Mouse (Mus musculus) hindbrain, embryonic 13.5 days (tissue): Measurements from ENCODE around the gene Grm4. TPM values are rescaled to one million over a fixed set of nuclear protein-coding genes. Genes with fewer than 3 reads are reported as not detected.

Source experiments
- ATAC-seq: fragments of 200-750 bp; cut with Nextera tagmentation; 2 replicates; pipeline ENCODE4 v1.8.0; 2017; ENCODE audit warnings: moderate TSS enrichment; ENCODE audit not compliant: low FRiP score
- H3K27ac ChIP-seq: fragments of 300-500 bp; sonication (generic); 2 replicates; pipeline ENCODE4 v1.5.1; 2015; ENCODE audit warnings: inconsistent platforms, mild to moderate bottlenecking, moderate library complexity
- H3K27me3 ChIP-seq: fragments of 300-500 bp; sonication (generic); 2 replicates; pipeline ENCODE4 v1.6.1; 2015; ENCODE audit warnings: mild to moderate bottlenecking, inconsistent platforms
- H3K36me3 ChIP-seq: fragments of 300-500 bp; sonication (generic); 2 replicates; pipeline ENCODE4 v1.6.1; 2015; ENCODE audit warnings: mild to moderate bottlenecking, inconsistent platforms
- H3K4me1 ChIP-seq: fragments of 300-500 bp; sonication (generic); replicated peaks from 2 replicates; pipeline ENCODE4 v1.6.1; 2015; ENCODE audit warnings: inconsistent platforms
- H3K4me2 ChIP-seq: fragments of 300-500 bp; sonication (generic); 2 replicates; pipeline ENCODE4 v1.6.1; 2015; ENCODE audit warnings: inconsistent platforms, mild to moderate bottlenecking, moderate library complexity
- H3K4me3 ChIP-seq: fragments of 300-500 bp; sonication (generic); 2 replicates; pipeline ENCODE4 v1.5.1; 2015; ENCODE audit warnings: mild to moderate bottlenecking, inconsistent platforms
- H3K9ac ChIP-seq: fragments of 300-500 bp; sonication (generic); 2 replicates; pipeline ENCODE4 v1.6.1; 2015; ENCODE audit warnings: mild to moderate bottlenecking, inconsistent platforms
- H3K9me3 ChIP-seq: fragments of 300-500 bp; sonication (generic); 2 replicates; pipeline ENCODE4 v1.6.1; 2016; ENCODE audit warnings: inconsistent platforms
- WGBS: fragments of 180-500 bp; shearing (Covaris S2); methylation state at CpG from one replicate; pipeline ENCODE4 v1.1.7; 2015; 5-methylcytosine and 5-hydroxymethylcytosine counted together
- polyA plus RNA-seq: library from polyadenylated mRNA; unstranded; fragments of >200 nt; fragmentation: Nextera tagmentation; extraction: Ambion mirVana; gene quantifications from 2 replicates; pipeline ENCODE4 v1.2.1, GENCODE M21; 2015

Gene Grm4
- polyA plus RNA-seq, 1 experiment from 2014 or later, result 4.8 TPM

DNA sequence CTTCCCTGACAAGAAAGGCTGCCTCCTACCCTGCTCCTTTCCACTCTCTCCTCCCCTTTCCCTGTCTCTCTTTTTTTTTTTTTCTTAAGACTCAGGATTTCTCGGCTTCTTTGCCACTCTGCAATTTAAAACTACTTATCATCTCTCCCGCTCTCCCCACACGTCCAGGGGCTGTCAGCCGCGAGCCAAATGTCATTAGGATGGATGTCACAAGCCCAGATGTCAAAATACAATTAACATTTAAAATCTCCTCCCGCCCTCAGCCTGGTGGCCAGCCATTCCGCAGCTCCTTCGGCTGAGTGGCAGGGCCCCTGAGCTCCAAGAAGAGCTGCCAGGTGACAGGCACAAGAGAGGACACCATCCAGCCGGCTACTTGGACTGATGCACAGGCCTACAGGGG, 2.9 kb downstream of the Grm4 start:
- peak overlapping the region; percentile 64 for H3K27ac ChIP-seq
- no peak for ATAC-seq
- no peaks in the 10 kb centered on the region for H3K9me3 ChIP-seq
- no peak overlapping the region for H3K4me2 ChIP-seq
- H3K9ac ChIP-seq, result peak overlapping the region; percentile 46
- H3K27me3 ChIP-seq, result peaks cover 71% of the 10 kb centered on the region
- H3K36me3 ChIP-seq, result no peaks in the 10 kb centered on the region
- WGBS, result 8% methylated on average over 9 of the region's 9 CpGs
- peaks cover 45% of the 10 kb centered on the region for H3K4me1 ChIP-seq
- no peak overlapping the region for H3K4me3 ChIP-seq

DNA sequence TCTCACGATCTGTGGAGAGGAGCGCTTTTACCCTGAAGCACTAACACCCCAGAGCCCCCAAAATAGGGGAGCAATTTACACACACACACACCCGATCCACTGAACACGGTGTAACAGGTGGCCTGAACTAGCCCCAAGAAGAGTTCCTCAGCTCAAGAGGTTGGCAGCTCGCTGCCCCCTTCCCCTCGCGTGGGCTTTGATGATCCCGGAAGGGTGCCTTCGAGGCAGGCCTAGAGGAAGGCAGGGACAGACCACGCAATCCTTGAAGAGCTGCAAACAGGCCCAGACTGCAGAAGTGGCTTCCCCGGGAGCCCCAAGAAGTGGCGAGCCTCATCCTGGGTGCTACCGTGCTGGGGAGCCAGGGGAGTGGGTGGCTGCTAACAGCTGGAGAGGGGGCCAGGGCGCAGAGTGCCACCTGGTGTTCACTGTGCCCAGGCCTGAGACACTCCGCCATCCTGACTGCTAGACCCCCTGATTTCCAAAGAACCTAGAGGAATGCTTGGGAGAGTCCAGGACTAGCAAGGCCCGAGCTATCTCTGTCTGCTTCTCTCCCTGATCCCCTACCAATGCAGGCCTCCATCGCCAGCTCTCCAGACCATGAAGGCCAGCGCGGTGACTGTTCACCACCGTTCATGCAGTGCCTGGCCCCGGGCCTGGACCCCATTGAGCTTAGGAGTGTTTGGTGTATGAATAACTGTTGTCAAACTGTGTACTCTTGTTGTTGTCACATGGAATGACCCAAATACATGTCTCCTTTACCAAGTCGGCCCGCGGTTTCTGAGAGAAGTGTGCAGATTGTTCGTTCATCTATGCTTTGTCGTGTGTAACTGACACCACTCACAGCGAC, 7.1 kb downstream of the Grm4 start:
- H3K9ac ChIP-seq, result peak overlapping the region; percentile 87
- no peak for ATAC-seq
- no peaks in the 10 kb centered on the region for H3K9me3 ChIP-seq
- WGBS, result 30% methylated on average over 27 of the region's 27 CpGs
- H3K36me3 ChIP-seq, result no peaks in the 10 kb centered on the region
- peak overlapping the region; percentile 97 for H3K4me2 ChIP-seq
- H3K27ac ChIP-seq, result no peak overlapping the region
- peaks cover 69% of the 10 kb centered on the region for H3K4me1 ChIP-seq
- peak overlapping the region; percentile 69 for H3K4me3 ChIP-seq
- peaks cover 73% of the 10 kb centered on the region for H3K27me3 ChIP-seq

DNA sequence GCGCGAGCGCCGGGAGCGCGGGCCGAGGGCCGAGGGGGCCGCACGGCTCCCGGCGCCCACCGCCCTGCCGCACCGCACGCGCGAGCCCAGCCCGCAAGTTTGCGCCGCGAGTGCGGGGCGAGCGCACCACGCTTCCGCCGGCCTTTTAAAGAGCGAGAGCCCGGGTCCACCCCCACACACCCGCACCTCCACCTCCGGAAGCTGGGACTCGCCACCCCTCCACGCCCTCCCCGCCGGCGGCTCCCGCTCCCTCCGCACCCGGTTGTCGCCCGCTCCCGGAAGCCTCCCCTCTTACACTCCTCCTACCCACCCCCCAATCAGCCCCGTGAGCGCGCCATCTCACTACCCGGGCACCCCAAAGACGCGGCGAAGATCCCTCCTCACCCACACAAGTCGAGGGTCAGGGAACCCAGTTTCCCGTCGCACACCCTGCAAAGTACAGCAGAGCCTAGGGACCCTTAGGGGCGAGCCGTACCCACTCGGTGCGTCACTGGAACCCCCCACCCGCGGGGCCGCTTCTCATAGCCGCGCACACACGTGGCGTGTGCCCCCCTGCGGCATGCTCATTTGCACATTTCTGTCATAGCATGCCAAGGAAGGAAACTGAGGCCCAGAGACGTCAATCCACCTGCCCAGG, 7.8 kb downstream of the Grm4 start:
- H3K4me3 ChIP-seq, result peak overlapping the region; percentile 69
- 0 out of 2 replicates have a peak, but pooled peaks have one; percentile 11 for ATAC-seq
- H3K4me1 ChIP-seq, result peaks cover 68% of the 10 kb centered on the region
- under 1% methylated on average over 52 of the region's 66 CpGs for WGBS
- H3K27me3 ChIP-seq, result peaks cover 70% of the 10 kb centered on the region
- peak overlapping the region; percentile 97 for H3K4me2 ChIP-seq
- no peaks in the 10 kb centered on the region for H3K36me3 ChIP-seq
- H3K27ac ChIP-seq, result peak overlapping the region; percentile 73
- H3K9me3 ChIP-seq, result no peaks in the 10 kb centered on the region
- peak overlapping the region; percentile 87 for H3K9ac ChIP-seq

DNA sequence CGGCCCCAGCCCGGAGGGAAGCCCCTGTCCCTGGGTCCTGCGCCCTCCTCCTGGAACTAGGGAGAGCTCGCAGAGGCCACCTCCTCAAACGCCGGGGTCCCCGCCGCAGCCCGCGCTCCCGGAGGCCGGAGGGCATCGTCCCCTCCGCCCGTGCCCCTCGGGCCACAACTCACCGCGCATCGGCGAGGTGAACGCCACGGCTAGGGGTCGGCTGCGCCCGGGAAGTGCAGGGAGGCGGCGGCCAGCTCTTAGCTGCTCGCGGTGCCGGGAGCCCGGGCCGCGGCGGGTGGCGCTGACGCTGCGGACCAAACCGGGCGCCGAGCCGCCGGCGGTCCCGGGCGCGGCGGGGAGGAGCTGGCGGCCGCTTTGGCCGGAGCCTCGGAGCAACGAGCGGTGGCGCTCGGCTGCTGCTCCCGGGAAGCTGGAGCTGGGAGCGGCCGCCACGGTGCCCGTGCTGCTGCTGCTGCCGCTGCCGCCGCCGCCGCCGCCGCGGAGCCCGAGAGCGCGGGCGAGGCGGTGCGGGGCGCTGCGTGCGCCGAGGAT, 8.5 kb downstream of the Grm4 start:
- ATAC-seq, result peak; percentile 9; the same call in 1 of the 2 replicates
- peaks cover 71% of the 10 kb centered on the region for H3K27me3 ChIP-seq
- under 1% methylated on average over 67 of the region's 78 CpGs for WGBS

DNA sequence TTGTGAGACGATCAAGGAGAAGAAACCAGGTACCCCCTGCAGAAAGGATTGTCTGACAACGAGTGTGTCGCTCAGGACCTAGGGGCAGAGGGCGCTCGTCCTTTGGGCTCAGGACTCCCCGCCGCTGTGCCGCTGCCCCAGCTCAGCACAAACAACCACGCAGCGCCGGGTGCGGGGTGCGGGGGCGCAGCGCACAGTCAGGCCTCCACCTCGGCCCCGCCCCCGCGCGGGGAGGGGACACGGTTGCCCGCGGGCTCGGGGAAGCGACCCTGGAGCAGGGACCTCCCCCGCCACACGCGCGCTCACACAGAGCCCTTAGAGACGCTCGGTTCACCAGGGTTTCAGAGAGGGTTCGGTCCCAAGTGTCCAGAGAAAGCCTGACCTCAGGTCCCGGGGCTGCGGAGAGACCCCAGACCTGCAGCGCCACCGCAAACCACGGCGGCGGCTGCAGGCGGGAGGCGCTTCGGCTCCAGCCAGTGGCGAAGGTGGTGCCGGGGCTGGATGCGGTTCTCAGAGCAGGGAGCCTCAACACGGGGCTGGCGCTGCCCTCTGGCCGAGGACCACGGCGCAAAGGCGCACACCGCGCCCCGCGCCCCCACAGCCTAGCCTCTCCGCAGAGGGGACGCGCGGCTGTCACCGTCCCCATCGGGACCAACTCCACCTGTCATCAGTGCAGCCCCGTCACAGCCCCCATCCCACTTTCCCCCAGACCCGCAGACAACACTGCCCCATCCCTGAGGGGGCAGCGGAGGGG, 9.2 kb downstream of the Grm4 start:
- peak overlapping the region; percentile 87 for H3K9ac ChIP-seq
- H3K27ac ChIP-seq, result peak overlapping the region; percentile 73
- H3K36me3 ChIP-seq, result no peaks in the 10 kb centered on the region
- peak overlapping the region; percentile 69 for H3K4me3 ChIP-seq
- peaks cover 70% of the 10 kb centered on the region for H3K27me3 ChIP-seq
- ATAC-seq, result peak; percentile 43
- H3K9me3 ChIP-seq, result no peaks in the 10 kb centered on the region
- H3K4me1 ChIP-seq, result peaks cover 66% of the 10 kb centered on the region
- WGBS, result under 1% methylated on average over 63 of the region's 64 CpGs
- H3K4me2 ChIP-seq, result peak overlapping the region; percentile 97

More for the DNA sequence above, 8.5 kb downstream of the Grm4 start:
- Histone ChIP-seq H3K4me1 (peaks cover 68% of the 10 kb centered on the region), H3K9me3 (no peaks in the 10 kb centered on the region), H3K4me3 (peak overlapping the region; percentile 69), H3K36me3 (no peaks in the 10 kb centered on the region), H3K9ac (peak overlapping the region; percentile 87), H3K27ac (peak overlapping the region; percentile 73), H3K4me2 (peak overlapping the region; percentile 97)

DNA sequence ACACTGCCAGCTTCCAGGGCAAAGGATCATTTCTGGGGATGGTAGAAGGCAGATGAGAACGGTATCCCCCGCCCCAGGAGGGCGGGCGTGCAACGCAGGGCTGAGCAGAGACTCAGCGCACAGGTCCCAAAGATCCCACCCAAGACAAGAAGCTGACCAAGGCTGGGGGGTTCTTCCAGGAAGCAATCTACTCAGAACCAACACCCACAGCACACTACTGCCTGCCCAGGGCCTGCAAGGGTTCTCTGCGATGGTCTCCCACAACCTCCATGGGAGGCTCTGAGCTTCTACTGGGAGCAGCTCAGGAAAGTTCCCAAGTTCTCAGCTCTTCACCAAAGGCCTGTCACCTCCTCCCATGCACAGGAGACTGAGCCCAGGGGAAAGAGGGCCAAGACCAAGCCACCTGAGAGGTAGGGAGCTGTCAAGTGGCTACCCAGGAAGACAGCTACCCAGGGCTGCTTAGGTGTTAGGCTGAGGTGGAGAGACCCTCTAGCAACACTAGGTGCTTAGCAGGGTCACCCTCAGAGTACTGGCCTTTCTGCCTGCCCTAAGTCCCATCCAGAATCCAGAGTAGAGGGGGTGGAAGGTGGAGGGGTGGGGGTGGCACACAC, 10.0 kb downstream of the Grm4 start:
- H3K4me3 ChIP-seq, result peak overlapping the region; percentile 69
- H3K27me3 ChIP-seq, result peaks cover 71% of the 10 kb centered on the region

DNA sequence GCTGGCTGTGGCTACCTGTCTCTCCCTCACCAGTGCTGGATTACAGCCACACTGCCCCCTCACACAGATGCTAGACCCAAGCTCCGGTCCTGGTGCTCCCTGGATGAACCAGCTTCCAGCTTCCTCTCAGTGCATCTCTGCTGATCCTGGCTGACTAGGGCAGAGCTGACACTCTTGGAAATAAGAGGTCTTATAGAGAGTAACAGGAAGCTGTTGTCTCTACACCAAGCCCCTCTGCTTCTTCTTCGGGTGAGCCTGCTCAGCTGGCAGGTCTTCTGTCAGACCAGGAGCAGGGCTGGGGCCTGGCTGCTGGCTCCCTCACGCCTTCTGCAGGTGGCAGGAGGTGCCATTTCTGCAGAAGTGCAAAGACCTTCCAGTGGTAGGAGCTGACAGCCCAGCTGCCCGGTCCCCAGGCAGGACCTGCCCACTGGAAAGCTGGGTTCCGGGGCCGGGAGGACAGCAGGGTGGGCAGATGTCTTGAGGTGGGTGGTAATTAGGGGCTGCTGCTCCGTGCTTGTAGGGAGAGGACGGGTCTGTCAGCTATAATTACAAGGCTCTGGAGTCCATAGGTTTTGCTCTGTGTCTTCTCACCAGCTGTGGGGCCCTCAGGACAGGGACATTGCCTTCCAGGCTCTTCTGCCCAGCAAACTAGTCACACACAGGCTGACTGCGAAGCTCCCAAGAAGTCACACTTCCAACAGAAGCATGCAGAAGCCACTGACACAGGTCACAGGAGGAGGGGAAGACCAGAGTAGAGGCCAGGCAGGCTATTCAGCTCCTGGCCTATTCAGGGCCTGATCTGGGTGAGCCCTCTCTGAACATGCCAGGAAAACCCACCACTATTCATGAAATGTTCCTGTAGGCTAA, 10.7 kb downstream of the Grm4 start:
- Histone ChIP-seq H3K4me3 (no peak overlapping the region), H3K4me2 (peak overlapping the region; percentile 97; the same call in 1 of the 2 replicates), H3K36me3 (no peaks in the 10 kb centered on the region), H3K27ac (no peak overlapping the region), H3K9ac (peak overlapping the region; percentile 87), H3K4me1 (peaks cover 77% of the 10 kb centered on the region), H3K9me3 (no peaks in the 10 kb centered on the region), H3K27me3 (peaks cover 68% of the 10 kb centered on the region)
- no peak for ATAC-seq
- WGBS, result 51% methylated on average over 9 of the region's 9 CpGs

More for the DNA sequence above, 10.0 kb downstream of the Grm4 start:
- 85% methylated on average over 7 of the region's 7 CpGs for WGBS
- Histone ChIP-seq H3K36me3 (no peaks in the 10 kb centered on the region), H3K9ac (peak overlapping the region; percentile 87), H3K4me1 (peaks cover 70% of the 10 kb centered on the region), H3K4me2 (peak overlapping the region; percentile 97), H3K27ac (no peak overlapping the region), H3K9me3 (no peaks in the 10 kb centered on the region)
- ATAC-seq, result no peak

DNA sequence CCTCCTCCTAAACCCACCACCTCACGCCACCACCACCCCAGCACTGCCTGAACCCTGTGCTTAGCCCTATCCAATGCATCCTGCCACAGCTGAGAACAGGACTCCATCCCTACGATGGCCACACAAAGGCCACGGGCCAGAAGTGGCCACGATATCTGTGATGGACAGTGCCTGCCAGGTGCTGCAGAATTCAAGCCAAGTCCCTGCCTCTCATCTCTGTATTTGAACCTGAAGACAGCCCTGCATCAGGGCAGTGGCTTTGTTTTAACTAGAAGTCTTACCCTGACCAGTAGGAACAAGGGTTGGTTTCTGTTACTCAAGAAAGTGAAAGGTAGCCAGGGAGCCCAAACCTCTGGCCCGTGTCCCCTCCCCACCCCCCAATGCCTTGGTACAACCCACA, 12.1 kb downstream of the Grm4 start:
- H3K4me2 ChIP-seq, result no peak overlapping the region
- no peaks in the 10 kb centered on the region for H3K36me3 ChIP-seq
- H3K4me1 ChIP-seq, result peaks cover 88% of the 10 kb centered on the region
- no peak overlapping the region; the same call in 1 of the 2 replicates for H3K9ac ChIP-seq
- H3K9me3 ChIP-seq, result no peaks in the 10 kb centered on the region
- H3K27ac ChIP-seq, result peak overlapping the region; percentile 18; the same call in 1 of the 2 replicates
- WGBS, result 69% methylated on average over 5 of the region's 5 CpGs
- peaks cover 58% of the 10 kb centered on the region for H3K27me3 ChIP-seq
- ATAC-seq, result no peak
- no peak overlapping the region for H3K4me3 ChIP-seq

DNA sequence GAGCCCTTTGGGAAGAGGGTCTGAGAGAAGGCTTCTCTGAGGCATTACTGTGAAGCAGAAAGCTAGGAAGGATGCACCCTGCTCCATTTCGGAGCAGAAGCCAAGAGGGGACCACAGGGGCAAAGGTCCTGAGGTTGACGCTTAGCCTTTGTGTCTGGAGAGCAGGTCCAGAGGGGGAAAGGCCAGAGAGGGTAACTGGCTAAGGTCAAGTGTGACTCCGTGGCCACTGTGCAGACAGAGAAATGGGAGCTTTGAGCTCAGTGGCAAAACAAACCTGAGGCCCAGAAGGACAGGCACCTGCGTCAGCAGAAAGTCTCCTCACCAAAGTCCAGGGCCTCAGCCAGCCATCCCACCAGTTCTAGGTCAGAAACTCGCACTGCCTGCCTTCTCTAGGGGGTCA, 12.7 kb downstream of the Grm4 start:
- H3K4me1 ChIP-seq, result peaks cover 88% of the 10 kb centered on the region
- H3K9me3 ChIP-seq, result no peaks in the 10 kb centered on the region
- WGBS, result 60% methylated on average over 5 of the region's 5 CpGs
- peaks cover 53% of the 10 kb centered on the region for H3K27me3 ChIP-seq
- H3K4me2 ChIP-seq, result no peak overlapping the region
- H3K27ac ChIP-seq, result no peak overlapping the region
- H3K36me3 ChIP-seq, result no peaks in the 10 kb centered on the region
- H3K4me3 ChIP-seq, result no peak overlapping the region
- H3K9ac ChIP-seq, result no peak overlapping the region
- ATAC-seq, result no peak

DNA sequence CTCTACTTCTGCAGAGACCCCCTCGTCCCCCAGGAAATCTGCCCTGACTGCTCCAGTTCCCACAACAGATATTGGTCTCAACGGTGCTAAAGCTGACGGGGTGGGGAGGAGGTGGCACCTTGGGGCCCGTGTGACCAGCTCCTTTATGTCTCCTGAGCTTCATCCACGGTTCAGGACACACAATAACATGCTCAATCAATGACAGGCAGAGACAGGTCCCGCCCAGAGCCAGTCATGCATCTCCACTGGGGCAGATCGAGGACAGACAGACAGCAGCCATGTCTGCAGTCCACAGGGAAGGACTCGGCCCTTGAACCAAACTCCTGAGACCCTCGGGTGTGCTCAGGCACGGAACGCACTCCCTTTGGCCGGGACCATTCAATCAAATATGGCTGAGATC, 13.2 kb downstream of the Grm4 start:
- Histone ChIP-seq H3K27me3 (peaks cover 55% of the 10 kb centered on the region), H3K4me3 (no peak overlapping the region), H3K36me3 (no peaks in the 10 kb centered on the region), H3K9ac (peak overlapping the region; percentile 24; the same call in 1 of the 2 replicates), H3K4me2 (no peak overlapping the region), H3K4me1 (peaks cover 89% of the 10 kb centered on the region), H3K9me3 (no peaks in the 10 kb centered on the region), H3K27ac (no peak overlapping the region)
- WGBS, result 42% methylated on average over 12 of the region's 12 CpGs
- no peak for ATAC-seq

DNA sequence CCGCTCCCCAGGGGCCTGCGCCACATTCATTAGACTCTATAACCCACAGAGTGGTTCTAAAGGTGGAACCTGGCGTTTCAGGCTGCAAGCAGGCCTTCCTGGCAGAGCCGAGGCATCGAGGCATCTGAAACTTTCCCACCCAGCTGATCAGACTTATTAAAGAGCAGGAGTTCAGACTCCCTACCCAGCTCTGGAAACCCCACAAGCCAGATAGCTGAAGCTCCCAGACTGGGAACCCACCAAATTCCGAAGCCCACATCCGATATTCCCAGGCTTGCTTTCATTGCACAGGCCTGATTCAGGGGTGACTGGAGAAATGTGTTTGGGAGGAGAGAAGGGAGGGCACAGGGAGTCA, 13.6 kb downstream of the Grm4 start:
- no peak for ATAC-seq
- peaks cover 89% of the 10 kb centered on the region for H3K4me1 ChIP-seq
- H3K27me3 ChIP-seq, result peaks cover 56% of the 10 kb centered on the region

More for the DNA sequence above, 13.6 kb downstream of the Grm4 start:
- no peak overlapping the region for H3K4me3 ChIP-seq
- H3K9ac ChIP-seq, result 0 out of 2 replicates have a peak overlapping the region, but pooled peaks have one; percentile 24
- no peaks in the 10 kb centered on the region for H3K36me3 ChIP-seq
- no peak overlapping the region for H3K4me2 ChIP-seq
- H3K9me3 ChIP-seq, result no peaks in the 10 kb centered on the region
- 85% methylated on average over 7 of the region's 7 CpGs for WGBS
- no peak overlapping the region for H3K27ac ChIP-seq
